Mouse (Mus musculus) heart, adult 9 months (tissue): ENCODE measurements at regions not wholly inside any gene's neighbourhood (a gene's known extent, or its start where the extent isn't known, plus 50 kb on each side); places are given as distances from the start of the nearest gene placed in this dataset.

Experiments
- DNase-seq, 2 experiments: peaks; one replicate each; pipeline ENCODE4 v3.0.0; 2022; ENCODE audit warnings: low spot score in 2 of 2

- no peak for DNase-seq
These were observed 68.9 kb downstream of the Tex29 start for GRCm38 (mm10) chr8:11909146-11909545.

- no peak for DNase-seq
These were observed 71.6 kb downstream of the Tex29 start for GRCm38 (mm10) chr8:11911639-11912450.

- no peak for DNase-seq
These were observed 72.3 kb downstream of the Tex29 start for GRCm38 (mm10) chr8:11912451-11913128.

- peak in 1 of 2 experiments; percentile 47 for DNase-seq
These were observed 73.0 kb downstream of the Tex29 start for GRCm38 (mm10) chr8:11913129-11913900.

GRCm38 (mm10) chr8:11914131-11914530 is 73.9 kb downstream of the Tex29 start:
- no peak for DNase-seq

- peak in 1 of 2 experiments; percentile 8 for DNase-seq
These were observed 74.6 kb downstream of the Tex29 start for GRCm38 (mm10) chr8:11914681-11915474.

- no peak for DNase-seq
These were observed 75.4 kb downstream of the Tex29 start for GRCm38 (mm10) chr8:11915721-11916120.

- DNase-seq, result no peak
These were observed 79.6 kb downstream of the Tex29 start for GRCm38 (mm10) chr8:11919876-11920275.

GRCm38 (mm10) chr8:11923115-11923514 is 82.8 kb downstream of the Tex29 start:
- DNase-seq, result no peak

GRCm38 (mm10) chr8:11924165-11924564 is 83.9 kb downstream of the Tex29 start:
- DNase-seq, result peak; percentile 26 to 52

GRCm38 (mm10) chr8:11942892-11943332 is 102.6 kb downstream of the Tex29 start:
- DNase-seq, result peak in 1 of 2 experiments; percentile 19

GRCm38 (mm10) chr8:11947766-11948165 is 107.5 kb downstream of the Tex29 start:
- DNase-seq, result no peak

GRCm38 (mm10) chr8:11956268-11956667 is 116.0 kb downstream of the Tex29 start:
- DNase-seq, result no peak

- DNase-seq, result peak in 1 of 2 experiments; percentile 19
These were observed 116.9 kb downstream of the Tex29 start for GRCm38 (mm10) chr8:11957046-11957783.

- DNase-seq, result no peak
These were observed 117.9 kb downstream of the Tex29 start for GRCm38 (mm10) chr8:11958176-11958575.

- no peak for DNase-seq
These were observed 119.2 kb downstream of the Tex29 start for GRCm38 (mm10) chr8:11959466-11959865.

- no peak for DNase-seq
These were observed 123.3 kb downstream of the Tex29 start for GRCm38 (mm10) chr8:11963575-11963974.

- DNase-seq, result no peak
These were observed 127.4 kb downstream of the Tex29 start for GRCm38 (mm10) chr8:11967670-11968069.

- no peak for DNase-seq
These were observed 130.2 kb downstream of the Tex29 start for GRCm38 (mm10) chr8:11970515-11970914.

GRCm38 (mm10) chr8:11973436-11973835 is 133.2 kb downstream of the Tex29 start:
- no peak for DNase-seq

- DNase-seq, result no peak
These were observed 136.8 kb downstream of the Tex29 start for GRCm38 (mm10) chr8:11977121-11977520.
